Mouse (Mus musculus): ENCODE measurements at regions not wholly inside any gene's neighbourhood (a gene's known extent, or its start where the extent isn't known, plus 50 kb on each side); places are given as distances from the start of the nearest gene placed in this dataset.

DNA sequence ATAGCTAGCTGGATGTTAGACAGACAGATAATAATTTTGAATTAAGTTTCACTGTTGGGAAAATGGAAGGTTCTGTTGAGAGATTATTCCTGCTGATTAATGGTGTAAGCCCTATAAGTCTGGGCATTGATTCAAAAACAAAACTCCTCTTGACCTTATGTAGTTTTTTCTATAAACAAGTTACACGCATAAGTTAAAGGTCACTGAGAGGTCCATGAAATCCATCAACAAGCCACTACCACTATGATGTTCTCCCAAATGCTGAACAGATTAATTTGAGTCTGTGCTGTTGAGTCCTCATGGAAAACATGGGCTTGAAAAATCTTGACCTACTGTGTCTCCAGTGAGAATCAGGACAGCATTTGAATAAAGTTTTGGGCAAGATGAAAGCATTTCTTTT, 109.3 kb upstream of the Gdf10 start:
- Histone ChIP-seq H3K9ac (ENCODE audit: low read depth, low read length) (no peak overlapping the region), H3K4me1 (replicated peaks; ENCODE audit: control insufficient read depth, insufficient read depth, low read length) (no peaks in the 10 kb centered on the region), H3K27me3 (replicated peaks; ENCODE audit: control insufficient read depth, insufficient read depth, low read length) (no peaks in the 10 kb centered on the region), H3K4me2 (replicated peaks; ENCODE audit: low read depth) (no peak overlapping the region), H3K4me3 (ENCODE audit: low read depth, low read length) (no peak overlapping the region), H3K36me3 (ENCODE audit: control insufficient read depth, insufficient read depth) (no peaks in the 10 kb centered on the region), H3K9me3 (ENCODE audit: control insufficient read depth) (no peaks in the 10 kb centered on the region), H3K27ac (ENCODE audit: low read depth, low read length) (no peak overlapping the region)
- 56% methylated on average over 1 of the region's 1 CpGs for WGBS
- TF ChIP-seq CTCF (IDR thresholded peaks at IDR 0.05; ENCODE audit: low read depth) = no peak
- ATAC-seq = no peak

DNA sequence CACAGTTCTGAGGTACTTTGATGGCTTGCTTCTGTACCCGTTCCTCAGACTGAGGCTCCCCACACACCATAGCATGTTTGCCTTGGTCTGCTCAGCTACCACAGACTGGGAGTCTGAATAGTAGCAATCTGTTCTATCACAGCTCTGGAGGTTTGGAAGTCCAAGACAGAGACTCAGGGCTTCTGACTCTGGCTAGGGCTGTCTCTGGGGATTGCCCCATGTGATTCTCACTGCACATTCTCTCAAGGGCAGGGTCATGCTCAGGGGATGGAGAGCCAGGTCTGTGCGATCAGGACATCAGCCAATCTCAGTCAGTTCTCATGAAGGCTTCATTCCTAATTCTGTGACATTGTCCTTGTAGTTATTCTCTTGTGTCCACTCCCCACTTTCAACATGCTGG, 108.8 kb upstream of the Gdf10 start:
- Histone ChIP-seq H3K4me1 (replicated peaks; ENCODE audit: control insufficient read depth, insufficient read depth, low read length) (no peaks in the 10 kb centered on the region), H3K27me3 (replicated peaks; ENCODE audit: control insufficient read depth, insufficient read depth, low read length) (no peaks in the 10 kb centered on the region), H3K9ac (ENCODE audit: low read depth, low read length) (no peak overlapping the region), H3K36me3 (ENCODE audit: control insufficient read depth, insufficient read depth) (no peaks in the 10 kb centered on the region), H3K9me3 (ENCODE audit: control insufficient read depth) (no peaks in the 10 kb centered on the region), H3K27ac (ENCODE audit: low read depth, low read length) (no peak overlapping the region), H3K4me2 (replicated peaks; ENCODE audit: low read depth) (no peak overlapping the region), H3K4me3 (ENCODE audit: low read depth, low read length) (no peak overlapping the region)
- no peak for ATAC-seq
- 73% methylated on average over 2 of the region's 2 CpGs for WGBS
- no peak for TF ChIP-seq CTCF (IDR thresholded peaks at IDR 0.05; ENCODE audit: low read depth)

DNA sequence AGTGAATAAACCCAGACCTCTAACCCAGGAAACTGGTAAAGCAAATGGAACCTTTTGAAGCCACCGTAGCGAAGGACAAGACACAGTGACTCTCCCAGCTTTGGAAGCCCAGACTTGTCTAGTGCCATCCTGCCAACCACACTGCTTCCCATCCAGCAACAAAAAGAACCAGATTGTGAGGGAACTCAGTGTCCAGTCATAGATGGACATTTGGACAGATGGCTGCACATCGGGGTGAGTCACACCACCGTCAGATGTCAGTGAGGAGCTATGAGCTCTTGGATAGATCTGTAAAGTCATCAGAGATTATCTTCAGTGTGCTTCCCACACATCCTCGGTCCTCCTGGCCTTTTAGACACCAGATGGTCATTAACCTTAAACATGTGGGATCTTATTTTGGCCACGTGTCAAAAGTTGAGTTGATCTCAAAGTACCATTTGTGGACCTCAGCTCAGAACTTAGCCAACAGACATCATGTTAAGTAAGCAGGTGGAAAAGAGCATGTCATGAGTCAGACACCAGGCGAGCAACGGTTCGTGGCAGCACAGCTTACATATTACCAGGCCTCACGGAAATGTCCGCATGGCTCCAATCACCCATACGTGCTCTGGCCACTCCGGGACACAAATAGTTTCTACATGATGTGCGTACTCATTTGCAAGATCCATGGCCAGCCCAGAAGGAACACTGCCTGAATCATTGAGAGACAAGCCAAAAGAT, 102.7 kb upstream of the Gdf10 start:
- Histone ChIP-seq H3K4me1 (replicated peaks; ENCODE audit: control insufficient read depth, insufficient read depth, low read length) (no peaks in the 10 kb centered on the region), H3K4me3 (ENCODE audit: low read depth, low read length) (no peak overlapping the region), H3K36me3 (ENCODE audit: control insufficient read depth, insufficient read depth) (no peaks in the 10 kb centered on the region), H3K27ac (ENCODE audit: low read depth, low read length) (no peak overlapping the region), H3K9ac (ENCODE audit: low read depth, low read length) (no peak overlapping the region), H3K4me2 (replicated peaks; ENCODE audit: low read depth) (no peak overlapping the region), H3K9me3 (ENCODE audit: control insufficient read depth) (no peaks in the 10 kb centered on the region), H3K27me3 (replicated peaks; ENCODE audit: control insufficient read depth, insufficient read depth, low read length) (no peaks in the 10 kb centered on the region)
- TF ChIP-seq CTCF (IDR thresholded peaks at IDR 0.05; ENCODE audit: low read depth) = no peak
- WGBS = 80% methylated on average over 14 of the region's 14 CpGs
- ATAC-seq = no peak

DNA sequence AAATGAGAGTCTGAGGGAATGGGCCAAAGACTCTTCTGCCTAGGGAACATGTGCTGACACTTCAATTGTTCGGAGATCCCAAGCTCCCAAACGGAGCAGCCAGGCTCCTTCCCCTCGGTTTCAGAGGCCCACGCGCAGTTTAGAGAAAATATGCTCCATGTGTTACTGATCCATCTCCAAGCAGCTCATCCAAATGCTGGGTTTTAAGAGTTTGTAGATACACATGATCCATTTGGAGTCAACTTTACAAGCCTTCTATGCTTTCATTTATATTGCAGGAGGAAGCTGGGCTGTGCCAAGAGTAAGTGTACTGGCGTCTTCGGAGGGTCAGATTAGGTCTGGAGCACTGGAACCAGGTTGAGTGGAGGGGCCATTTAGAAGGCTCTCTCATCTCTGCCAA, 102.0 kb upstream of the Gdf10 start:
- Histone ChIP-seq H3K9me3 (ENCODE audit: control insufficient read depth) (no peaks in the 10 kb centered on the region), H3K27me3 (replicated peaks; ENCODE audit: control insufficient read depth, insufficient read depth, low read length) (no peaks in the 10 kb centered on the region), H3K9ac (ENCODE audit: low read depth, low read length) (no peak overlapping the region), H3K4me2 (replicated peaks; ENCODE audit: low read depth) (no peak overlapping the region), H3K36me3 (ENCODE audit: control insufficient read depth, insufficient read depth) (no peaks in the 10 kb centered on the region), H3K27ac (ENCODE audit: low read depth, low read length) (no peak overlapping the region), H3K4me1 (replicated peaks; ENCODE audit: control insufficient read depth, insufficient read depth, low read length) (no peaks in the 10 kb centered on the region), H3K4me3 (ENCODE audit: low read depth, low read length) (no peak overlapping the region)
- WGBS = 81% methylated on average over 7 of the region's 7 CpGs
- no peak for TF ChIP-seq CTCF (IDR thresholded peaks at IDR 0.05; ENCODE audit: low read depth)
- no peak for ATAC-seq

DNA sequence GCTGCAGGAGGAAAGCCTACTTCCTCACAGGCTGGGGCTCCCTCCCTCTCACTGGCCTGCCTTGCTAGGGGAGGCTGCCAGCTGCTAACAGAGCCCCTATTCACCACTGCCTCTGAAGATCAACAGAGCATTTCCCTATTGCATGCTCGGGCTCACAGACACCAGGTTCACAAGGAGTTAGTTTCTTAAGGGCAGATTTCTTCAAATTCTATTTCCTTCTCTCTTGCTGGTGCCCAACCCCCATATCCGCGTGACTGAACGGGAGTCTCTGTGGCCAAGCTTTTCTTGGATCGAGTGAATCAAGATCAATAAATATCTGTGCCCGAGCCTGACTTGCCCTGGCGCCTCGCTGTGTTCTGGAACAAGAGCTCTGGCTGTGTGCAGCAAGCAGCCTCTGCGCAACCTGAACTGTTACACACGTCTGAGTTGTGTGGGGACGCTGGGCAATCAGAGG, 98.9 kb upstream of the Gdf10 start:
- Histone ChIP-seq H3K36me3 (ENCODE audit: control insufficient read depth, insufficient read depth) (no peaks in the 10 kb centered on the region), H3K9me3 (ENCODE audit: control insufficient read depth) (no peaks in the 10 kb centered on the region), H3K9ac (ENCODE audit: low read depth, low read length) (no peak overlapping the region), H3K4me2 (replicated peaks; ENCODE audit: low read depth) (no peak overlapping the region), H3K4me1 (replicated peaks; ENCODE audit: control insufficient read depth, insufficient read depth, low read length) (no peaks in the 10 kb centered on the region), H3K27me3 (replicated peaks; ENCODE audit: control insufficient read depth, insufficient read depth, low read length) (no peaks in the 10 kb centered on the region), H3K4me3 (ENCODE audit: low read depth, low read length) (no peak overlapping the region), H3K27ac (ENCODE audit: low read depth, low read length) (no peak overlapping the region)
- WGBS = 42% methylated on average over 11 of the region's 11 CpGs
- no peak for TF ChIP-seq CTCF (IDR thresholded peaks at IDR 0.05; ENCODE audit: low read depth)
- no peak for ATAC-seq

DNA sequence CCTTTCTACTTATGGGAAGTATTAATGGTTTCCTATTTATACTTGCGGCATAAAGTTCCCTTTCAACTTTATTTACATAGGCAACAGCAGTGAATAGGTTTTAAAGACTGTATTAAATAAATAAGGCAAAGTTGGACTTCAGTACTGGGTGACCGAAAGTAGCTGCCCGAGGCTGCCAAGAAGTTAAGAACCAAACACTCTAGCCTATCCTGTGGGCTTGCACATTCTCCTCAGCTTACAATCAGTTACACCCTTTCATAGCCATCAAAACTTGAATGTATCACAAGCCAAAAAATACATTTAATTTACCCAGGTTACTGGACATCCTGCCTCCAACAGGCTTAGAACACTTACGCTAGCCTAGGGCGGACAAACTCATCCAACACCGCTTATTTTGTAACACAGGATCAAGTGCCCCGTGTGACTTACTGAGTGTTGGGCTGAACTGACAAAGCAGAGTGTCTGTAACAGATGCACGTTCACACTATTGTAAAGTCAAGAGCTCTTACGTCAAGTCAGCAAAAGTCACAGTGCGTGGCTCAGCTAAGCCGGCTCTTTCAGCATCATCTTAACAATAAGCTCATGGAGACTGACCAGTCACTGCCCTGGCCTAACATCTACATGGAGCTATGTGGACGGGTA, 97.3 kb upstream of the Gdf10 start:
- no peak overlapping the region for H3K9ac ChIP-seq (ENCODE audit: low read depth, low read length)
- no peaks in the 10 kb centered on the region for H3K9me3 ChIP-seq (ENCODE audit: control insufficient read depth)

More for the DNA sequence above, 97.3 kb upstream of the Gdf10 start:
- TF ChIP-seq CTCF (IDR thresholded peaks at IDR 0.05; ENCODE audit: low read depth) = no peak
- no peak overlapping the region for H3K4me2 ChIP-seq (replicated peaks; ENCODE audit: low read depth)
- H3K27me3 ChIP-seq (replicated peaks; ENCODE audit: control insufficient read depth, insufficient read depth, low read length) = no peaks in the 10 kb centered on the region
- H3K27ac ChIP-seq (ENCODE audit: low read depth, low read length) = no peak overlapping the region
- H3K4me1 ChIP-seq (replicated peaks; ENCODE audit: control insufficient read depth, insufficient read depth, low read length) = no peaks in the 10 kb centered on the region
- no peak overlapping the region for H3K4me3 ChIP-seq (ENCODE audit: low read depth, low read length)
- no peak for ATAC-seq
- no peaks in the 10 kb centered on the region for H3K36me3 ChIP-seq (ENCODE audit: control insufficient read depth, insufficient read depth)
- 78% methylated on average over 12 of the region's 12 CpGs for WGBS
